Mouse (Mus musculus) G1E (cell line): ENCODE measurements around the gene Sox2.

Source experiments
- CTCF ChIP-seq: IDR thresholded peaks from 2 replicates; pipeline ENCODE4 v1.5.1; 2012; ENCODE audit warnings: low read depth, low read length, inconsistent platforms, mixed read lengths
- GATA1 ChIP-seq: IDR thresholded peaks from 2 replicates; pipeline ENCODE4 v1.6.1; 2012; ENCODE audit warnings: borderline replicate concordance, low read length, inconsistent platforms, mixed read lengths
- GATA2 ChIP-seq: IDR thresholded peaks from 2 replicates; pipeline ENCODE4 v1.6.1; 2012; ENCODE audit warnings: low read depth, low read length, inconsistent platforms, borderline replicate concordance
- POLR2AphosphoS5 ChIP-seq: IDR thresholded peaks from 2 replicates; pipeline ENCODE4 v1.6.1; 2012; ENCODE audit warnings: low read depth, low read length, inconsistent platforms; ENCODE audit not compliant: insufficient replicate concordance

GRCm38 (mm10) chr3:34660542-34661290 lies 10.5 kb downstream of the Sox2 start:
- TF ChIP-seq CTCF (no peak), GATA2 (no peak), POLR2AphosphoS5 (no peak), GATA1 (no peak)
